16 mouse cellular contexts compared by ENCODE assay signal in genomic region chr7:136494862-136495261, GRCm38 (mm10).
DNase-seq lines count a peak whose midpoint lies in the region; ATAC-seq and TF ChIP-seq lines count a peak whose summit lies in the region.
"Had no signal": no experiment of that assay in that cellular context is flagged by ENCODE, and none has a peak within 500 bp of the region (broad histone marks: within the 10 kb centered on the region; RNA-seq: fewer than 3 reads in every experiment).

No protein-coding gene starts in this region.

- no peaks in the 10 kb centered on the region for H3K9me3 ChIP-seq in heart, embryonic 13.5 days
- no peaks in the 10 kb centered on the region for H3K9me3 ChIP-seq in neural tube, embryonic 15.5 days (replicated peaks)
- H3K9me3 ChIP-seq in limb, embryonic 14.5 days (ENCODE audit: control insufficient read depth, low read length): no peaks in the 10 kb centered on the region
- H3K9me3 ChIP-seq: forebrain, embryonic 12.5 days; hindbrain, embryonic 10.5 days had no signal

- no peak overlapping the region for H3K9ac ChIP-seq in heart, embryonic 13.5 days
- H3K9ac ChIP-seq in neural tube, embryonic 15.5 days (replicated peaks): no peak overlapping the region
- H3K9ac ChIP-seq in limb, embryonic 14.5 days (ENCODE audit: low read depth, low read length, severe bottlenecking): no peak overlapping the region
- H3K9ac ChIP-seq: forebrain, embryonic 12.5 days; hindbrain, embryonic 14.5 days had no signal

- peaks cover 82% of the 10 kb centered on the region for H3K27me3 ChIP-seq in heart, embryonic 13.5 days (replicated peaks)
- 0 out of 2 replicates have a peak, but pooled peaks cover 6% of the 10 kb centered on the region for H3K27me3 ChIP-seq in neural tube, embryonic 15.5 days (replicated peaks)
- 0 out of 2 replicates have a peak, but pooled peaks cover 5% of the 10 kb centered on the region for H3K27me3 ChIP-seq in limb, embryonic 14.5 days (ENCODE audit: control insufficient read depth, insufficient read depth, low read length)

- H3K36me3 ChIP-seq in heart, embryonic 13.5 days: no peaks in the 10 kb centered on the region
- no peaks in the 10 kb centered on the region for H3K36me3 ChIP-seq in neural tube, embryonic 15.5 days
- no peaks in the 10 kb centered on the region for H3K36me3 ChIP-seq in limb, embryonic 14.5 days (ENCODE audit: control insufficient read depth, insufficient read depth, low read length)
- H3K36me3 ChIP-seq: forebrain, embryonic 12.5 days; hindbrain, embryonic 10.5 days had no signal

- peaks cover 39% of the 10 kb centered on the region for H3K4me1 ChIP-seq in heart, embryonic 13.5 days
- H3K4me1 ChIP-seq in neural tube, embryonic 15.5 days: peaks cover 57% of the 10 kb centered on the region
- peaks cover 46% of the 10 kb centered on the region for H3K4me1 ChIP-seq in limb, embryonic 14.5 days (ENCODE audit: control insufficient read depth, insufficient read depth, low read length)
- no peaks in the 10 kb centered on the region for H3K4me1 ChIP-seq in lung, adult 2 months (ENCODE audit: control insufficient read depth, insufficient read depth, low read length)

- no peak for TF ChIP-seq CTCF in lung, adult 2 months (IDR thresholded peaks at IDR 0.05; ENCODE audit: insufficient read depth, low read length)

- DNase-seq in heart, adult 9 months (ENCODE audit: low spot score in 2 of 2): no peak
- DNase-seq in neural tube, embryonic 10.5 days (ENCODE audit: extremely low spot score, low spot score): no peak
- peak; percentile 58 for DNase-seq in limb, embryonic 14.5 days (ENCODE audit: low spot score)
- DNase-seq in lung, adult 2 months: no peak
- DNase-seq: adrenal gland, adult 2 months; adrenal gland, postnatal 25 days; cerebellum, adult 2 months; cerebellum, postnatal 10 days; gastrocnemius, postnatal 25 days; heart, postnatal 14 days had no signal

- no peak for TF ChIP-seq POLR2A in limb, embryonic 14.5 days (IDR thresholded peaks at IDR 0.05; ENCODE audit: borderline replicate concordance, extremely low read depth, insufficient read depth, insufficient read length)
- TF ChIP-seq POLR2A in lung, adult 2 months (IDR thresholded peaks at IDR 0.05; ENCODE audit: borderline replicate concordance, extremely low read depth, low read depth, low read length): no peak

- 0 out of 2 replicates have a peak overlapping the region, but pooled peaks have one; percentile 1 for H3K27ac ChIP-seq in heart, embryonic 13.5 days (replicated peaks)
- peak overlapping the region; percentile 34; the same call in 1 of the 2 replicates for H3K27ac ChIP-seq in neural tube, embryonic 15.5 days (replicated peaks)
- H3K27ac ChIP-seq in limb, embryonic 14.5 days (replicated peaks; ENCODE audit: low read depth, low read length): peak overlapping the region; percentile 35
- H3K27ac ChIP-seq: forebrain, embryonic 12.5 days; hindbrain, embryonic 10.5 days; hindbrain, embryonic 14.5 days had no signal

- no peak overlapping the region for H3K4me3 ChIP-seq in heart, embryonic 13.5 days
- H3K4me3 ChIP-seq in neural tube, embryonic 15.5 days (replicated peaks): no peak overlapping the region
- H3K4me3 ChIP-seq in limb, embryonic 14.5 days (replicated peaks; ENCODE audit: low read length): no peak overlapping the region
- no peak overlapping the region for H3K4me3 ChIP-seq in lung, adult 2 months (replicated peaks; ENCODE audit: extremely low read depth, low read depth, low read length)
- H3K4me3 ChIP-seq: forebrain, embryonic 12.5 days; hindbrain, embryonic 10.5 days had no signal

- H3K4me2 ChIP-seq in heart, embryonic 13.5 days: no peak overlapping the region
- H3K4me2 ChIP-seq in neural tube, embryonic 15.5 days: no peak overlapping the region
- H3K4me2 ChIP-seq in limb, embryonic 14.5 days (replicated peaks; ENCODE audit: low read depth, low read length, severe bottlenecking): no peak overlapping the region
- H3K4me2 ChIP-seq: forebrain, embryonic 12.5 days; hindbrain, embryonic 14.5 days had no signal

- WGBS in heart, embryonic 13.5 days: 51% methylated on average over 3 of the region's 3 CpGs
- 59% methylated on average over 3 of the region's 3 CpGs for WGBS in neural tube, embryonic 15.5 days
- WGBS in limb, embryonic 14.5 days: 33% methylated on average over 3 of the region's 3 CpGs
- 45% methylated on average over 3 of the region's 3 CpGs for WGBS in lung, adult 2 months

- no peak for ATAC-seq in heart, embryonic 13.5 days (ENCODE audit: extremely low read depth, insufficient number of reproducible peaks, low FRiP score, low TSS enrichment)
- ATAC-seq in neural tube, embryonic 15.5 days (ENCODE audit: low FRiP score): no peak
- no peak for ATAC-seq in limb, embryonic 14.5 days (ENCODE audit: low FRiP score, low read depth)
- ATAC-seq: forebrain, embryonic 16.5 days had no signal
